Mouse (Mus musculus) limb, embryonic 14.5 days (tissue): ENCODE data around the gene Cygb. TPM values are rescaled to one million over a fixed set of nuclear protein-coding genes. Genes with fewer than 3 reads are reported as not detected.

ENCODE experiments used
- ATAC-seq: fragments of 200-750 bp; cut with Nextera tagmentation; 2 replicates; pipeline ENCODE4 v1.8.0; 2017; ENCODE audit warnings: low read depth, moderate number of reproducible peaks, moderate TSS enrichment; ENCODE audit not compliant: low FRiP score
- DNase-seq: peaks from one replicate; pipeline ENCODE4 v3.0.0-alpha.2; 2015; ENCODE audit warnings: low spot score
- H3K27ac ChIP-seq: fragments of 300-500 bp; sonication (generic); replicated peaks from 2 replicates; pipeline ENCODE4 v1.5.1; 2014; ENCODE audit warnings: low read depth, mild to moderate bottlenecking, low read length, moderate library complexity, mixed read lengths
- H3K27me3 ChIP-seq: fragments of 300-500 bp; sonication (generic); 2 replicates; pipeline ENCODE4 v1.6.1; 2014; ENCODE audit warnings: low read length, mixed read lengths; ENCODE audit not compliant: control insufficient read depth, insufficient read depth
- H3K36me3 ChIP-seq: fragments of 300-500 bp; sonication (generic); 2 replicates; pipeline ENCODE4 v1.6.1; 2014; ENCODE audit warnings: mild to moderate bottlenecking, low read length, moderate library complexity, mixed read lengths; ENCODE audit not compliant: control insufficient read depth, insufficient read depth
- H3K4me1 ChIP-seq: fragments of 300-500 bp; sonication (generic); 2 replicates; pipeline ENCODE4 v1.6.1; 2014; ENCODE audit warnings: antibody characterized with exemption, low read length, mixed read lengths; ENCODE audit not compliant: control insufficient read depth, insufficient read depth
- H3K4me2 ChIP-seq: fragments of 300-500 bp; sonication (generic); replicated peaks from 2 replicates; pipeline ENCODE4 v1.6.1; 2014; ENCODE audit warnings: low read depth, mild to moderate bottlenecking, low read length, moderate library complexity; ENCODE audit not compliant: severe bottlenecking
- H3K4me3 ChIP-seq: fragments of 300-500 bp; sonication (generic); replicated peaks from 2 replicates; pipeline ENCODE4 v1.5.1; 2014; ENCODE audit warnings: low read length
- H3K9ac ChIP-seq: fragments of 300-500 bp; sonication (generic); 2 replicates; pipeline ENCODE4 v1.6.1; 2014; ENCODE audit warnings: mild to moderate bottlenecking, low read depth, low read length, moderate library complexity; ENCODE audit not compliant: severe bottlenecking
- H3K9me3 ChIP-seq: fragments of 300-500 bp; sonication (generic); 2 replicates; pipeline ENCODE4 v1.6.1; 2016; ENCODE audit warnings: low read length; ENCODE audit not compliant: control insufficient read depth
- POLR2A ChIP-seq: fragments of 200-500 bp; IDR thresholded peaks from 2 replicates; pipeline ENCODE4 v1.8.0; 2012; ENCODE audit warnings: inconsistent platforms, mild to moderate bottlenecking, moderate library complexity, borderline replicate concordance; ENCODE audit not compliant: insufficient read depth, insufficient read length; ENCODE audit errors: extremely low read depth
- WGBS: fragments of 180-500 bp; shearing (Covaris S2); extraction: QIAGEN DNeasy Blood & Tissue Kit; methylation state at CpG from one replicate; pipeline ENCODE4 v1.1.7; 2014; 5-methylcytosine and 5-hydroxymethylcytosine counted together
- polyA plus RNA-seq, 2 experiments: library from polyadenylated mRNA; depleted of rRNA in 1 of 2; stranded (reverse) in 1 of 2; unstranded in 1 of 2; fragments of >200 nt; fragmentation: Nextera tagmentation in 1 of 2; extraction: Ambion mirVana in 1 of 2; gene quantifications; 2 replicates each; pipeline versions ENCODE4 v1.2.1 to v1.2.3; 2012 to 2014

Cygb gene
- polyA plus RNA-seq, 2 experiments, result 12.3 to 13.4 TPM

DNA sequence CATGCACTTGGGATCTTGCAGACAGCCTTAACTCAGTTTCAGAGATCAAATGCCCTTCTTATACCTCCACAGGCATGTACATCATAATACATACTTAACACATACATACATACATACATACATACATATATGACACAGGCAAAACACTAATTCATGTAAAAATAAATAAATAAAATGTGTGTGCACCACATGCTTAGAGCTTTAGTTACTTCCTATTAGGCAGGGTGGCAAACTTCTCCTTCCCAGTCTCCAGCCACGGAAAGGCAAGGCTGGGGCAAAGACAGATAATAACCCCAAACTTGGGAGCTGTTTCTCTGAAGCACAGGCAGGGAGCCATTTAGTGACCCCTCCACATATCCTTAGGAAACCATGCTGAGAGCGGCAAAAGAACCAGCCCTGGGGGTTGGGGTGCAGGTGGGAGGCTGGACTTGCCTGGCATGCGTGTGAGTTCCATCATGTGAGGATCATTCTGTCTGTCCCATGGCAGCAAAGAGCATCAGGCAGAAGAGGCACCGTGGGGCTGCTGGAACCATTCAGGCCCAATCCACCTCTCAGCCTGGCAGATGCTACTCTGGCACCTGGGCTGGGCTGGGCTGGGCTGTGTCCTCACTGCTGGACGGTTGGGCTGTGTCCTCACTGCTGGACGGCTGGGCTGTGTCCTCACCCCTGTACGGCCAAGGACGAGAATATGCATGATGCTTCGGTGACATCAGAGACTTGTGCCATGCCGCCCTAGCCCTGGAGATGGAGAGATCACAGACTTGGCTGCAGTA is 27.6 kb downstream of the Cygb start, which contains the start of gene Rhbdf2:
Gene Rhbdf2 (minus strand): TSS at position 721 of the 773 bp plus-strand sequence.
- Histone ChIP-seq H3K9ac (no peak within 1 kb of the TSS), H3K36me3 (no peaks in the 10 kb centered on the region), H3K9me3 (no peaks in the 10 kb centered on the region), H3K4me1 (peaks cover 11% of the 10 kb centered on the region), H3K27me3 (no peaks in the 10 kb centered on the region), H3K4me2 (no peak within 1 kb of the TSS), H3K27ac (no peak within 1 kb of the TSS), H3K4me3 (no peak within 1 kb of the TSS)
- no peak for TF ChIP-seq POLR2A
- no peak for ATAC-seq
- 71% methylated on average over 10 of the region's 10 CpGs for WGBS
- no peak for DNase-seq

DNA sequence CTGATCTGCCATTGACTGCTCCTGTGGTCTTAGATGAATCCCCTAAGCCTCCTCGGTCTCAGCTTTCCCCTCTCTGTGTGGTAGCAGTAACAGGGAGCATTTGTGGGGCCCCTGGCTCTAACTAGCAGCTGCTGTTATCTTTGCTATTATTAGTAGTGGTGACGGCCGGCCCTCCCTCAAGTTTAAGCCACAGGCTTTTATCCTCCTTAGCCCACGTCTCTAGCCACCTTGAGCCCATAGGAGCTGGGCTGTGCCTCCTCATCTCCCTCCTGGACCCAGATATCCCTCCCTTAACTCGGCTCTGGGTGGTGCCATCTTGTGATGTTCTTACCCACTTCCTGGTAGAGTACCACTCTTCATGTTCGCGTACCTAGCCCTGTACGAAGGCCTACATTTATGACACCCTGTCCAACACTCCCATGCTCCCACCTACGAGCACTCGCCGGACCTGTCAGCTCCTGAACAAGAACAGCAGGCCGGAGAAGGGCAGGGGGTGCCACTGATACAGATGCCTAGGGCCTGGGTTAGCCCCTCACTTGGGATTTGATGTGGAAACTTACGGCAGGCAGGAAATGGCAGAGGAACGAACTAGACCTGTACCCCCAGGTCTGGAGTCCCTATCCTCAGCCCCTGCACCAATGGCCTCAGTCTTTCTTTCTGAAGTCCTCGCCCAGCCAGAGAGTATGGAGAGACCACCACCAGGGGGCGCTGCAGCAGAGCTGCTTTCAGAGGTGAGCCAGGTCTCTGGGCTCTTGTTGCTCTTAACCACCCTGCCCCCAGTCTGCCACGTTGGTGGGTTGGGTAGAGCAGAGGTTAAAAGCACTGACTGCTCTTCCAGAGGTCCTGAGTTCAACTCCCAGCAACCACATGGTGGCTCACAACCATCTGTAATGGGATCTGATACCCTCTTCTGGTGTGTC is 28.8 kb downstream of the Cygb start:
- ATAC-seq (no peak), DNase-seq (no peak)
- H3K27me3 ChIP-seq, result no peaks in the 10 kb centered on the region
- H3K4me2 ChIP-seq, result no peak overlapping the region
- H3K36me3 ChIP-seq, result no peaks in the 10 kb centered on the region
- no peak for TF ChIP-seq POLR2A
- H3K4me3 ChIP-seq, result no peak overlapping the region
- no peak overlapping the region for H3K27ac ChIP-seq
- peaks cover 22% of the 10 kb centered on the region for H3K4me1 ChIP-seq
- 77% methylated on average over 16 of the region's 17 CpGs for WGBS
- no peaks in the 10 kb centered on the region for H3K9me3 ChIP-seq
- H3K9ac ChIP-seq, result no peak overlapping the region

DNA sequence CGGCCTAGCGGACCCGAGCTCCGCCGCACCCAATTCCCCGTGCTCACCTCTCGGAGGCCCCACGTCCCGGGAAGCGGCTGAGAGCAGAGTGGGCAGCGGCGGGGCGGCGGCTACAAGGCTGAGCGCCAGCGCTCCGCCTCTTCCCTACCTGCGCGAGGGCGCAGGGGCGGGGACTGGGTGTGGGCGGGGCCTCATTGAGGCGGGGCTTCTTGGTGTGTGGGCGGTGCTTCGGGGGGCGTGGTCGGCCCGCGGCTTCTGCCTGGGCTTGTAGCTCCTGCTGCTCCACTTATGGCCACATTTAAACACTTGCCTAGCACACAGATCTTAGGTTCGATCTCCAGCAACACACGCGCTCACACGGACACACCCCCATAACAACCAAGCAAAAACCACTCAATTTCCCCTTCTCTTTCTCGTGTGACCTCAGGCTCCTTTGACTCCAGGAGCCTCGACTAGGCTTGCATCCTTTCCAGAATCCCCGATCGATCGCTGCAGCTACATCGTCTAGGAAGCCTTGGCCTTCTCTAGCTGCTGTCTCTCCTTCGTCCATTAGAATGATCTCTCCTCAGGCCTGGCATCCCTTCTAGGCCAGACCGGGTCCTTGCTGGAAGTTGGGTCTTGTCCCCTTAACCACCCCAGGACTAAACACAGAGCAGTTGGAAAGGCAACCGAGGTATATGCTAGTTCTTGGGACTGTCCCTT is 29.8 kb downstream of the Cygb start:
- Histone ChIP-seq H3K9me3 (no peaks in the 10 kb centered on the region), H3K9ac (peak overlapping the region; percentile 59), H3K36me3 (no peaks in the 10 kb centered on the region), H3K4me3 (peak overlapping the region; percentile 66), H3K4me1 (peaks cover 32% of the 10 kb centered on the region), H3K27me3 (no peaks in the 10 kb centered on the region), H3K4me2 (peak overlapping the region; percentile 96), H3K27ac (no peak overlapping the region)
- DNase-seq (peak; percentile 69), ATAC-seq (peak; percentile 47)
- TF ChIP-seq POLR2A, result 0 out of 2 replicates have a peak, but pooled peaks have one; percentile 17
- WGBS, result 14% methylated on average over 39 of the region's 42 CpGs

DNA sequence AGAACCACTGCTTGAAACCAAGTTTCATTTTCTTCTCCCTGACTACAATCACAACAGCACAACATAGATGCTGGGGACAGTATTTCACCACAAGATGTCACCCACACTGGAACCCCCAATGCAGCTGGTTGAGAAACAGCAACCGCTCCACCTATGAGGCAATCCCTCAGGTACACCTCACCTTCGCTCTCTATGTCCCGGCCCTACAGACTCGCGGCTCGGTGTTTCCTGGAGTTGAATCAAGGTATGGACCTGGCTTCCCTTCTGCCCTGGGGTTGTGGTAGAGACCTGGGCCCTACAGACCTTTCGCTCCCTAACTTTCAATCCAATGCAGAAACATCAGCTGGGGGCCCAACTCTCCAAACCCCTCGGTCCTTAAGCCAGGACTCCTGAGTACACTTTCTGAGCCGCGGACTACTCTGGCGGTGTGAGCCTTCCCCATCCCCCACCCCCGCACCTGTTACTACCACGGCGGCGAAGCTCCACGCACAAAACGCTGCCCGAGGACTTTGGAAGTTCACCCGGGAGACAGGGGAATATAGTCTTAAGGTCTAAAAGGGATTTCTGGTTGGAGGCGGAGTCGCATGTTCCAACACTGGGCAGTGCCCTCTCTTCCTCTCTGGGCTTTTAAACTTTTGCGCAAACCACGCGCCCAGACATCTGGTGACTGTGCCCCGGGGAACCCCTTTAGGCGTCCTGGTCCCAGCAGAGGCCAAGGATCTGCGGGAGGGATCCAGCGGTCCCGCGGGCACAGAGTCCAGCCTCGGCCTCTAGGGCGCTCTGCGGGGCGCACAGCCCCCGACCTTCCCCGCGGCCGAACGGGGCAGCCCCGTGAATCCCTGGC is 30.6 kb downstream of the Cygb start:
- H3K36me3 ChIP-seq, result no peaks in the 10 kb centered on the region
- no peak overlapping the region for H3K27ac ChIP-seq
- peaks cover 36% of the 10 kb centered on the region for H3K4me1 ChIP-seq
- H3K27me3 ChIP-seq, result no peaks in the 10 kb centered on the region
- no peak for TF ChIP-seq POLR2A
- peak overlapping the region; percentile 59 for H3K9ac ChIP-seq
- H3K9me3 ChIP-seq, result no peaks in the 10 kb centered on the region
- peak; percentile 8; the same call in 1 of the 2 replicates for ATAC-seq
- H3K4me3 ChIP-seq, result peak overlapping the region; percentile 66
- 6% methylated on average over 38 of the region's 40 CpGs for WGBS
- H3K4me2 ChIP-seq, result peak overlapping the region; percentile 96
- DNase-seq, result no peak
